Mouse (Mus musculus): Measurements from ENCODE around the gene Morf4l1.

GRCm38 (mm10) chr9:90056716-90057115, 57.9 kb downstream of the Morf4l1 start:
- TF ChIP-seq CTCF (IDR thresholded peaks at IDR 0.05; ENCODE audit: low read depth) (no peak), EP300 (IDR thresholded peaks at IDR 0.05; ENCODE audit: low read depth) (no peak)
